Mouse (Mus musculus): Measurements from ENCODE around the gene Zmiz1. TPM values are rescaled to one million over a fixed set of nuclear protein-coding genes. Genes with fewer than 3 reads are reported as not detected.

Gene Zmiz1
- polyA plus RNA-seq, 1 experiment from 2014 or later = 12.4 TPM

DNA sequence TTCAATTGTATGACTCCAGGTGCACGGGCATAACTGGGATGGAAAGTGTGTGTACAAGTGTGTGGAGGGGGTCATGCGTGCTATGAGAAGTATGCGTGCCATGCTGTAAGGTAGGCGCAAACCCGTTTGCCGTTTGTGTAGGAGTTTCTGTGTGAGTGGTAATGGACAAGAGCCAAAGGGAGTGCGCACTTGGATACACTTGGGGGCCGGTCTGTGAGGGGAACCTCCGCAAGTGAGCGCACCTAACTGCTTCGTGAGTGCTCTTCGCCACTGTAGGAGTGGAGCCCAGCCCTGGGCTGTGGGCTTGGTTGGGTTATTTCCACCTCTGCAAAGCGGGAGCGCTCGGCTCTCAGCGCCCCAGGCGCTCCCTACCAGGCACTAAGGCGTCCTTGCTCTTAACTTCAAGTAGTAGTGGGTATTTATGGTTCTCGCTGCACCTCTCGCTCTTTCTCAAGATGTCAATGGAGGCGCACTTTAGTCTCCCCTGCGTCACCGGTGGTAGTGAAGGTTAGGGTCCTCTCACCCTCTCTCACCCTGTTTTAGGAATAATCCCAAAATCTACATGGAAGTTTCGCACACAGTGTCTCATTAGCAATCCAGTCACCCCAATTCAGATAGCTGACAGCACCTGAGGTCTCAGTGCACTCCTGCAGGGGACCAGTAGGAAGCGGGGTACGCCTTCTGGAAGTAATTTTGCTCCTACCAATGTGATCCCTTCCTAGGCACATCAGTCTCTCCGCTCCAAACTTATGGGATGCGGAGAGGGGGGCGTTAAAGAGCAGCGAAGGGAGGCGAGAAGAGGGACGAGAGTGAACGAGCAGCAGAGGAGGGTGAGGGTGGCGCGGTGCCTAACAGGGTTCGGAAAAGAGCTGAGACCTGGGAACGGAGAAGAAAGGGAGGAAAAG is 622 bp upstream of the Zmiz1 start:
- peak overlapping the region; percentile 94 for H3K4me2 ChIP-seq (replicated peaks; ENCODE audit: low read depth)
- H3K27ac ChIP-seq (ENCODE audit: low read depth, low read length) = peak overlapping the region; percentile 99; the same call in 1 of the 2 replicates
- WGBS = under 1% methylated on average over 37 of the region's 37 CpGs
- H3K4me3 ChIP-seq (ENCODE audit: low read depth, low read length) = peak overlapping the region; percentile 93
- no peaks in the 10 kb centered on the region for H3K36me3 ChIP-seq (ENCODE audit: control insufficient read depth, insufficient read depth)
- H3K4me1 ChIP-seq (replicated peaks; ENCODE audit: control insufficient read depth, insufficient read depth, low read length) = peaks cover 4% of the 10 kb centered on the region; the same call in 1 of the 2 replicates
- no peaks in the 10 kb centered on the region for H3K27me3 ChIP-seq (replicated peaks; ENCODE audit: control insufficient read depth, insufficient read depth, low read length)
- no peaks in the 10 kb centered on the region for H3K9me3 ChIP-seq (ENCODE audit: control insufficient read depth)
- H3K9ac ChIP-seq (ENCODE audit: low read depth, low read length) = peak overlapping the region; percentile 94
- no peak for ATAC-seq
- TF ChIP-seq CTCF (IDR thresholded peaks at IDR 0.05; ENCODE audit: low read depth) = peak; percentile 45; the same call in 1 of the 2 replicates

- H3K4me3 ChIP-seq (ENCODE audit: low read depth, low read length) = peak overlapping the region; percentile 93
- no peaks in the 10 kb centered on the region for H3K27me3 ChIP-seq (replicated peaks; ENCODE audit: control insufficient read depth, insufficient read depth, low read length)
- H3K27ac ChIP-seq (ENCODE audit: low read depth, low read length) = peak overlapping the region; percentile 99
- peak; percentile 74 for TF ChIP-seq CTCF (IDR thresholded peaks at IDR 0.05; ENCODE audit: low read depth)
- H3K9ac ChIP-seq (ENCODE audit: low read depth, low read length) = peak overlapping the region; percentile 94
- no peaks in the 10 kb centered on the region for H3K9me3 ChIP-seq (ENCODE audit: control insufficient read depth)
- peak; percentile 55 for ATAC-seq
- peaks cover 15% of the 10 kb centered on the region for H3K4me1 ChIP-seq (replicated peaks; ENCODE audit: control insufficient read depth, insufficient read depth, low read length)
- peak overlapping the region; percentile 94 for H3K4me2 ChIP-seq (replicated peaks; ENCODE audit: low read depth)
- no peaks in the 10 kb centered on the region for H3K36me3 ChIP-seq (ENCODE audit: control insufficient read depth, insufficient read depth)
- under 1% methylated on average over 68 of the region's 69 CpGs for WGBS
Measured at GRCm38 (mm10) chr14:25459394-25459997, 511 bp downstream of the Zmiz1 start.

- Histone ChIP-seq H3K27me3 (replicated peaks; ENCODE audit: control insufficient read depth, insufficient read depth, low read length) (no peaks in the 10 kb centered on the region), H3K27ac (ENCODE audit: low read depth, low read length) (peak overlapping the region; percentile 99), H3K4me1 (replicated peaks; ENCODE audit: control insufficient read depth, insufficient read depth, low read length) (peaks cover 21% of the 10 kb centered on the region), H3K4me2 (replicated peaks; ENCODE audit: low read depth) (peak overlapping the region; percentile 94), H3K9ac (ENCODE audit: low read depth, low read length) (peak overlapping the region; percentile 94), H3K36me3 (ENCODE audit: control insufficient read depth, insufficient read depth) (no peaks in the 10 kb centered on the region), H3K4me3 (ENCODE audit: low read depth, low read length) (peak overlapping the region; percentile 93), H3K9me3 (ENCODE audit: control insufficient read depth) (no peaks in the 10 kb centered on the region)
- ATAC-seq = no peak
- under 1% methylated on average over 59 of the region's 63 CpGs for WGBS
- peak; percentile 37; the same call in 1 of the 2 replicates for TF ChIP-seq CTCF (IDR thresholded peaks at IDR 0.05; ENCODE audit: low read depth)
Measured at GRCm38 (mm10) chr14:25459998-25460800, 1.2 kb downstream of the Zmiz1 start.

GRCm38 (mm10) chr14:25460801-25461675 is 2.1 kb downstream of the Zmiz1 start:
- Histone ChIP-seq H3K27ac (ENCODE audit: low read depth, low read length) (peak overlapping the region; percentile 99), H3K4me1 (replicated peaks; ENCODE audit: control insufficient read depth, insufficient read depth, low read length) (peaks cover 29% of the 10 kb centered on the region), H3K4me3 (ENCODE audit: low read depth, low read length) (peak overlapping the region; percentile 93), H3K4me2 (replicated peaks; ENCODE audit: low read depth) (peak overlapping the region; percentile 94), H3K9ac (ENCODE audit: low read depth, low read length) (peak overlapping the region; percentile 94), H3K36me3 (ENCODE audit: control insufficient read depth, insufficient read depth) (no peaks in the 10 kb centered on the region), H3K27me3 (replicated peaks; ENCODE audit: control insufficient read depth, insufficient read depth, low read length) (no peaks in the 10 kb centered on the region), H3K9me3 (ENCODE audit: control insufficient read depth) (no peaks in the 10 kb centered on the region)
- no peak for ATAC-seq
- WGBS = 1% methylated on average over 42 of the region's 42 CpGs
- no peak for TF ChIP-seq CTCF (IDR thresholded peaks at IDR 0.05; ENCODE audit: low read depth)

DNA sequence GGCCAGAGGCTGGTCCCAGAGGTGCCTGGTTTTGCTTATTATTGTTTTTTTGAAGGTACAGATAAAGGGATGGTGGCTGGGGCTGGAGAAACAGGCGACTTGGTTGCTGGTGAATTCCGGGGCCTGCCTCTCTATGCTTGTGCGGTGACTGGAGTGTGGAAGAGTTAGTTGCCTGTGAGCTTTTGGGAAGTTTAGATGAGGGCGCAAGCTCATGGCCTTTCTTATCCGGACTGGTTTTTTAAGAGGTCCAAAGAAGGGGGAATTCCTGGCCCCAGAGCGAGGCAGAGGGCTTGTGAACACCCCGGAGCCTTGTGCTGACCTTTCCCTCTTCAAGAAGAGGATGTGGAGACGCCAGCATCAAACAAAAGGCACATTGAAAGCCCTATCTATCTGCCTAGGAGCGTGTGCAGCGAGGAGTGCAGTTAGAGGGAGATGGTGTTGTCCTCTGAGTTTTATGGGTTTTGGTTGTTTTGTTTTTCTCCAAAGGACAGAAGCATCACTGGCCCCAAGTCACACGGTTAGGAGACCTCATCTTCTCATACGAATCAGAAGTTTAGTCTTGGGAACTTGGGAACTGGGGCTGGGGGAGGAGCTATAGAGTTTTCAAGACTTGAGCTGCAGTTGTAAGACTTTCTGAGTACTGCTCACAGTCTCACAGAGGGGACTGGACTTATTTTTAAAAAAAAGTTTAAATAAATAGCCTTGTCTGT is 2.8 kb downstream of the Zmiz1 start:
- Histone ChIP-seq H3K4me1 (replicated peaks; ENCODE audit: control insufficient read depth, insufficient read depth, low read length) (peaks cover 35% of the 10 kb centered on the region), H3K4me2 (replicated peaks; ENCODE audit: low read depth) (peak overlapping the region; percentile 94), H3K36me3 (ENCODE audit: control insufficient read depth, insufficient read depth) (no peaks in the 10 kb centered on the region), H3K9me3 (ENCODE audit: control insufficient read depth) (no peaks in the 10 kb centered on the region), H3K27ac (ENCODE audit: low read depth, low read length) (peak overlapping the region; percentile 99), H3K4me3 (ENCODE audit: low read depth, low read length) (peak overlapping the region; percentile 93), H3K9ac (ENCODE audit: low read depth, low read length) (peak overlapping the region; percentile 94), H3K27me3 (replicated peaks; ENCODE audit: control insufficient read depth, insufficient read depth, low read length) (no peaks in the 10 kb centered on the region)
- 18% methylated on average over 12 of the region's 12 CpGs for WGBS
- TF ChIP-seq CTCF (IDR thresholded peaks at IDR 0.05; ENCODE audit: low read depth) = no peak
- ATAC-seq = no peak

All from intestine, postnatal 0 days (tissue).